Mouse (Mus musculus): Measurements from ENCODE around the gene Spef1. TPM values are rescaled to one million over a fixed set of nuclear protein-coding genes. Genes with fewer than 3 reads are reported as not detected.

The Spef1 gene
- polyA plus RNA-seq, 1 experiment from 2014 or later = 3.7 TPM

DNA sequence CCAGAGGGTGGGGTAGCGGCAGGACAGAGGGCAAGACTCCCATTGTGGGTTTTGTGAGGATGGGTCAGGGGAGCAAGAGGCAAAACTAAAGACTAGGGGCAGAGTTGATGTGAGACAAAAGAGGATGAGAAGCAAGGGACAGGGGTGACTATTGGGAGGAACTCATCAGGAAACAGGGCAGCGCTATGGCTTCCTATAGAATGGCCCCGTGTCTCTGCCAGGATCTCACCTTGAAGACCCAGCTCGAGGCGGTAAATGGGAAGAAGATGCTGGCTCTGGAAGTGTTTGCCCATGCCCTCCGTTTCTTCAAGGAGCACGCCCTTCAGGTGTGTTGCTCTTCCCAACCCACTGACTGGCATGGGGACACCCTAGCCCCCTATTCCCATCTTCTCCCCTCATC lies 48.3 kb downstream of the Spef1 start:
- Histone ChIP-seq H3K27ac (no peak overlapping the region), H3K4me2 (ENCODE audit: low read length) (no peak overlapping the region), H3K9ac (ENCODE audit: low read depth, low read length) (no peak overlapping the region), H3K27me3 (ENCODE audit: insufficient read depth, low read length) (no peaks in the 10 kb centered on the region), H3K9me3 (replicated peaks; ENCODE audit: low read length) (no peaks in the 10 kb centered on the region), H3K4me3 (replicated peaks; ENCODE audit: low read depth, low read length) (no peak overlapping the region), H3K4me1 (replicated peaks; ENCODE audit: insufficient read depth, low read length) (peaks cover 7% of the 10 kb centered on the region; the same call in 1 of the 2 replicates), H3K36me3 (ENCODE audit: insufficient read depth, low read length) (peaks cover 18% of the 10 kb centered on the region; the same call in 1 of the 2 replicates)
- 92% methylated on average over 7 of the region's 7 CpGs for WGBS
- no peak for ATAC-seq (replicated peaks; ENCODE audit: low FRiP score, low read depth)
- no peak for DNase-seq (ENCODE audit: low spot score)
- TF ChIP-seq CTCF (IDR thresholded peaks at IDR 0.05; ENCODE audit: low read depth) = no peak

DNA sequence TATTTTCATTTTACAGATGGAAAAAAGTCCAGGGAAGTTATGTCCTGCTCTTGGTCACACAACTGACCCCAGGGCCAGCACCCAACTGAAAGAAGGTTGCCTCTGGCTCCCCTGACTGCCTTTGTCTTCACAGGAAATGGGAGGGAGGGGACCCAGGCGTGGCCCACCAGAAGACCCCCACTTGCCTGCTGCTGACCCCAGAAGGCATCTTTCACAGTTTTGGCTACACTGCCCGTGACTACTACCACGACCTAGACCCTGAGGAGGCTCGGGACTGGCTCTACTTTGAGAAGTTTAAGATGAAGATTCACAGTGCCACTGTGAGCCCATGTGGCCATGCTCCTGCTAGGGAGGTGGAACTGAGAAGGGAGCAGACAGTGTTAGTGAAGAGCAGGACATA lies 48.8 kb downstream of the Spef1 start:
- peaks cover 13% of the 10 kb centered on the region; the same call in 1 of the 2 replicates for H3K36me3 ChIP-seq (ENCODE audit: insufficient read depth, low read length)
- peaks cover 7% of the 10 kb centered on the region; the same call in 1 of the 2 replicates for H3K4me1 ChIP-seq (replicated peaks; ENCODE audit: insufficient read depth, low read length)
- H3K27ac ChIP-seq = no peak overlapping the region
- ATAC-seq (replicated peaks; ENCODE audit: low FRiP score, low read depth) (no peak), DNase-seq (ENCODE audit: low spot score) (no peak)
- no peak for TF ChIP-seq CTCF (IDR thresholded peaks at IDR 0.05; ENCODE audit: low read depth)
- H3K9me3 ChIP-seq (replicated peaks; ENCODE audit: low read length) = no peaks in the 10 kb centered on the region
- H3K27me3 ChIP-seq (ENCODE audit: insufficient read depth, low read length) = no peaks in the 10 kb centered on the region
- no peak overlapping the region for H3K4me2 ChIP-seq (ENCODE audit: low read length)
- no peak overlapping the region for H3K9ac ChIP-seq (ENCODE audit: low read depth, low read length)
- WGBS = 82% methylated on average over 4 of the region's 4 CpGs
- H3K4me3 ChIP-seq (replicated peaks; ENCODE audit: low read depth, low read length) = no peak overlapping the region

DNA sequence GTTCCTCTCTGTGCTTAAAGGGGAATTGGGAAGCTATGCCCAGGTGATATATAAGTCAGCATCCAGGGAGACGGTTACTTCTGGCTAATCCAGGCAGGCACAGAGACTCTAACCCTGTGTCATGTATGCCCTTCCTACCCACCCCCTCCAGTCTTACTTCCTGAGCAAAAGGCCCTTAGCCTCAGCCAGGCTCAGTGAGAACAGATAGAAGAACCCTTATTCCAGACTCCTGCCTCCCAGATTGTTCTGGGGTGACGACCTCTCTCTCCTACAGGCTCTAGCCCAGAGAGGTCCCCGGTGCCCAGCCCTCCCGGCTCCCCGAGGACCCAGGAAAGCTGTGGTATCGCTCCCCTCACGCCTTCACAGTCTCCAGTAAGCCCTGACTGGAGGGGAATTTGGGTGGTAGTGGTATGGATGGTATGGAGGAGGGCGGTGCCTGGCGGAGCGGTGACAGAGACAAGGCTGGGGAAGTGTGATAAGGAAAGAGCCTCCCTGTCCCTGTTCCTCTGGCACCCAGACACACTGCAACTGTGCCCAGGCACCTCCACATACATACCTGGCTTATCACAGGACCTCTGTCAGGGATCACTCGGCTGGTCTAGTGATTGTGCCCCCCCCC lies 51.5 kb downstream of the Spef1 start:
- H3K27ac ChIP-seq = no peak overlapping the region
- peaks cover 5% of the 10 kb centered on the region; the same call in 1 of the 2 replicates for H3K36me3 ChIP-seq (ENCODE audit: insufficient read depth, low read length)
- no peak overlapping the region for H3K4me2 ChIP-seq (ENCODE audit: low read length)
- no peaks in the 10 kb centered on the region for H3K4me1 ChIP-seq (replicated peaks; ENCODE audit: insufficient read depth, low read length)
- H3K9me3 ChIP-seq (replicated peaks; ENCODE audit: low read length) = no peaks in the 10 kb centered on the region
- no peak for TF ChIP-seq CTCF (IDR thresholded peaks at IDR 0.05; ENCODE audit: low read depth)
- no peak overlapping the region for H3K4me3 ChIP-seq (replicated peaks; ENCODE audit: low read depth, low read length)
- DNase-seq (ENCODE audit: low spot score) = no peak
- 71% methylated on average over 11 of the region's 11 CpGs for WGBS
- ATAC-seq (replicated peaks; ENCODE audit: low FRiP score, low read depth) = no peak
- H3K27me3 ChIP-seq (ENCODE audit: insufficient read depth, low read length) = no peaks in the 10 kb centered on the region
- H3K9ac ChIP-seq (ENCODE audit: low read depth, low read length) = 0 out of 2 replicates have a peak overlapping the region, but pooled peaks have one; percentile 13

DNA sequence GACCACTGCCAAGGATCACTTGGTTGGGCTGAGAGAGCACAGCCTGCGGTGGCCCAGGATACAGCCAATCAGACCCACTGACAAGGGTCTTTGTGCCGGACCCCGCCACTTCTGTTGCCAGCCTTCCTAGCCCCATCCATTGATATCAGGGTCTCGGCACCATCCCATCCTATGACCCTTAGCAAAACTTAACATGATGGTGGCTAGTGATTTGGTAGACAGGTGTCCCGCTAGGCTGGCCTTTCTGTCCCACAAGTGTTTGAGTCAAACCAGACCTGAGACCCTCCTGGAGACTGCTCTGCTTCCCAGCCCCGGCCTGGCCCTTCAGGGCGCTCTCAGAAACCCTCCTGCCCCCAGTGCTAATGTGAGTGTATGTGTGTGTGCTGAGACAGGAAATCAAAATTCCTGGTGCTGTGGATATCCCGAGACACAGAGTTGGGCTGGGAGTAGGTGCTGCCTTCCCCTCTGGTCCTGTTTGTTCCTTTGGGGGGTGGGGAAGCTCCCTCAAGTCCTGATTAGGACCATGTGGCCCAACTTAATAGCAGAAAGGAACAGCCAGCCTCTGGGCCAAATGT lies 52.2 kb downstream of the Spef1 start:
- no peaks in the 10 kb centered on the region for H3K27me3 ChIP-seq (ENCODE audit: insufficient read depth, low read length)
- no peaks in the 10 kb centered on the region for H3K9me3 ChIP-seq (replicated peaks; ENCODE audit: low read length)
- no peaks in the 10 kb centered on the region for H3K4me1 ChIP-seq (replicated peaks; ENCODE audit: insufficient read depth, low read length)
- 73% methylated on average over 8 of the region's 8 CpGs for WGBS
- DNase-seq (ENCODE audit: low spot score) (no peak), ATAC-seq (replicated peaks; ENCODE audit: low FRiP score, low read depth) (0 out of 2 replicates have a peak, but pooled peaks have one; percentile 26)
- H3K9ac ChIP-seq (ENCODE audit: low read depth, low read length) = no peak overlapping the region
- peaks cover 5% of the 10 kb centered on the region; the same call in 1 of the 2 replicates for H3K36me3 ChIP-seq (ENCODE audit: insufficient read depth, low read length)
- no peak for TF ChIP-seq CTCF (IDR thresholded peaks at IDR 0.05; ENCODE audit: low read depth)
- H3K4me3 ChIP-seq (replicated peaks; ENCODE audit: low read depth, low read length) = no peak overlapping the region
- peak overlapping the region; percentile 60 for H3K27ac ChIP-seq
- H3K4me2 ChIP-seq (ENCODE audit: low read length) = no peak overlapping the region

DNA sequence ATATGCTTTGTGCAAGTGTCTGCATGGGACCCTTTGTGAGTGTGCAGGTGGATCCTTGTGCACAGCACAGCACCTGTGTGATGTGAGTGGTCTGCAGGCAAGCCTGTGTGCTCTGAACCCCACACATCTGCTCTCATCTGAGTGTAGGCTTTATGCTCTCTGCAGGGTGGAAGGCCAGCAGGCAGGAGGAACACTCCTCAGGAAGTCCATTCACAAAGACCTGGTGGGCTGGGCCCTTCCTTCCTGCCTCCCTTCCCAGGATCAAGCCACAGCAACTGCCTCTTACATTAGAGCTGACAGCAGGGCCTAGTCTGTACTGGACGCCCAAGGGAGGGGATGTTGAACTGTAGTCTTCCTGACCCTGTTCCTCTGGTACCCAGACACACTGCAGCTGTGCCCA lies 52.7 kb downstream of the Spef1 start:
- TF ChIP-seq CTCF (IDR thresholded peaks at IDR 0.05; ENCODE audit: low read depth) = no peak
- DNase-seq (ENCODE audit: low spot score) = peak; percentile 49

DNA sequence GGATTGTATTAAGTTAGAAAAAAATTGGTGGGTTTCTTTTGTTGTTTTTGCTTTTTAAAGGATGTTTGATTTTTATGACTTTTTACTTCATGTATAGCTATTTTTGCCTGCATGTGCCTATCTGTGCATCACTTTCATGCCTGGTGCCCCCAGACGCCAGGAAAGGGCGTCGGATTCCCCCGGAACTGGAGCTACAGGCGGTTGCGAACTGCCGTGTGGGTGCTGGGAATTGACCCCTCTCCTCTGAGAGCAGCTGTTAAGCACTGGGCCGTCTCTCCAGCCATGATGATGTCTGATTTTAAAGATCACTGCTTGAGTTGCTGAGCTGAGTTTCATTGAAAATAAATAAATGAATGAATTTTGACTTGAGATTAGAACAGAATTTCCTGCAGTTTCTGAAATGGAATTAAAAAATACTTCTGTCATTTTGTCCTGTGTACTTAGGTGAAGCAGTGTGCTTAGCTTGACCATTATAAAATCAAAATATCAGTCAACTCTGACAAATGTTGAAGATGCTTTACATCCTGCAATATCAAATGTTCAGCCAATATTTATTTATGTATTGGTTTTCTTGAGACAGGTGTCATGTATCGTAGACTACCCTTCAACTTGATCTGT lies 54.0 kb downstream of the Spef1 start, which contains the start of gene Gm11037:
Gene Gm11037 (plus strand): TSS at position 568 of the 618 bp plus-strand sequence.
- Histone ChIP-seq H3K27me3 (ENCODE audit: insufficient read depth, low read length) (no peaks in the 10 kb centered on the region), H3K4me2 (ENCODE audit: low read length) (no peak within 1 kb of the TSS), H3K4me1 (replicated peaks; ENCODE audit: insufficient read depth, low read length) (peaks cover 6% of the 10 kb centered on the region), H3K4me3 (replicated peaks; ENCODE audit: low read depth, low read length) (no peak within 1 kb of the TSS), H3K9ac (ENCODE audit: low read depth, low read length) (no peak within 1 kb of the TSS), H3K27ac (peak within 1 kb of the TSS; percentile 44; the same call in 1 of the 2 replicates), H3K36me3 (ENCODE audit: insufficient read depth, low read length) (no peaks in the 10 kb centered on the region), H3K9me3 (replicated peaks; ENCODE audit: low read length) (no peaks in the 10 kb centered on the region)
- DNase-seq (ENCODE audit: low spot score) = no peak
- no peak for ATAC-seq (replicated peaks; ENCODE audit: low FRiP score, low read depth)
- 78% methylated on average over 9 of the region's 9 CpGs for WGBS
- no peak for TF ChIP-seq CTCF (IDR thresholded peaks at IDR 0.05; ENCODE audit: low read depth)

More for the DNA sequence above, 52.7 kb downstream of the Spef1 start:
- H3K9ac ChIP-seq (ENCODE audit: low read depth, low read length) = no peak overlapping the region
- H3K27ac ChIP-seq = peak overlapping the region; percentile 60; the same call in 1 of the 2 replicates
- H3K4me1 ChIP-seq (replicated peaks; ENCODE audit: insufficient read depth, low read length) = no peaks in the 10 kb centered on the region
- no peaks in the 10 kb centered on the region for H3K9me3 ChIP-seq (replicated peaks; ENCODE audit: low read length)
- H3K36me3 ChIP-seq (ENCODE audit: insufficient read depth, low read length) = peaks cover 5% of the 10 kb centered on the region; the same call in 1 of the 2 replicates
- no peak overlapping the region for H3K4me2 ChIP-seq (ENCODE audit: low read length)
- no peaks in the 10 kb centered on the region for H3K27me3 ChIP-seq (ENCODE audit: insufficient read depth, low read length)
- ATAC-seq (replicated peaks; ENCODE audit: low FRiP score, low read depth) = 0 out of 2 replicates have a peak, but pooled peaks have one; percentile 8
- no peak overlapping the region for H3K4me3 ChIP-seq (replicated peaks; ENCODE audit: low read depth, low read length)
- WGBS = 75% methylated on average over 1 of the region's 1 CpGs

Data from kidney, postnatal 0 days (tissue).